Mouse (Mus musculus) induced T-regulatory cell, adult 2 months (primary cell): ENCODE measurements around the gene Lipt1.

Experiments
- DNase-seq: peaks from one replicate; pipeline ENCODE4 v3.0.0-alpha.2; 2012; ENCODE audit warnings: low read depth

Lipt1 gene

GRCm38 (mm10) chr1:37871704-37872103 is at the start of gene Lipt1:
Gene Lipt1 (plus strand): TSS chr1:37871738.
- no peak for DNase-seq

DNA sequence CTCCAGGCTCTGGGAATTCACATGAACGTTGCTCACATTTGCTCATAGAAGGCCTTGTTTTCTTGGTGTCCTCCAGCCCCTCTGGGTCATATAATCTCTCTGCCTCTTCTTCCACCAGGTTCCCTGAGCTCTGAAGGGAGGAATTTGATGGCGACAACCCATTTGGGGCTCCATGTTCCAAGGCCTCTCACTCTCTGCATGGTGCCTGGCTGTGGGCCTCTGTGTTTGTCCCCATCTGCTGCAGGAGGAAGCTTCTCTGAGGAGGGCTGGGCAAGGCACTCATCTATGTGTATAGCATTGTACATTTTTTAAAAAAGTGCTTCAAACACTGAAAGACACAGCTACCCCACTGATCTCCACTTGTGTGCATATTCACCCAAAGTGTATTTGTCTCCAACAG is 39.9 kb upstream of the Lipt1 start:
- DNase-seq, result no peak

DNA sequence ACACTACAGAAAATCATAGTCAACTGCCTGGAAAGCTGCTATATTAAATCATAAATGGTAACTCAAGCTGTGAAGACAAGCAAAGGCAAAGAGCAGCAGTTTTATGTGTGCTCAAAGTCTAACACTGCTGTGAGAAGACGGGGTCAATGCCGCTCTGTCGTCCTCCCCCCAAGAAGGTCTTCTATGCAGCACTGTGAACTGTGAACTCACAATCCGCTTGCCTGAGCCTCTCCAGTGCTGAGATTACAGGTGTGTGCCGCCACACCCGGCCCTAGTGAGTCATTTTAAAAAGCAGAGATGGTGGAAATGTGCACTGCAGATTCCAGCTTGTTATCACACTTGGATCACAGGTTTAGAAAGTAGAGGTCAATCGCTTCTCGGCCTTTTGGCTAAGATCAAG is 24.7 kb upstream of the Lipt1 start:
- no peak for DNase-seq

- no peak for DNase-seq
Measured at GRCm38 (mm10) chr1:37850696-37851095, 20.8 kb upstream of the Lipt1 start.

GRCm38 (mm10) chr1:37864511-37865400 is 6.8 kb upstream of the Lipt1 start:
- DNase-seq, result peak; percentile 99

DNA sequence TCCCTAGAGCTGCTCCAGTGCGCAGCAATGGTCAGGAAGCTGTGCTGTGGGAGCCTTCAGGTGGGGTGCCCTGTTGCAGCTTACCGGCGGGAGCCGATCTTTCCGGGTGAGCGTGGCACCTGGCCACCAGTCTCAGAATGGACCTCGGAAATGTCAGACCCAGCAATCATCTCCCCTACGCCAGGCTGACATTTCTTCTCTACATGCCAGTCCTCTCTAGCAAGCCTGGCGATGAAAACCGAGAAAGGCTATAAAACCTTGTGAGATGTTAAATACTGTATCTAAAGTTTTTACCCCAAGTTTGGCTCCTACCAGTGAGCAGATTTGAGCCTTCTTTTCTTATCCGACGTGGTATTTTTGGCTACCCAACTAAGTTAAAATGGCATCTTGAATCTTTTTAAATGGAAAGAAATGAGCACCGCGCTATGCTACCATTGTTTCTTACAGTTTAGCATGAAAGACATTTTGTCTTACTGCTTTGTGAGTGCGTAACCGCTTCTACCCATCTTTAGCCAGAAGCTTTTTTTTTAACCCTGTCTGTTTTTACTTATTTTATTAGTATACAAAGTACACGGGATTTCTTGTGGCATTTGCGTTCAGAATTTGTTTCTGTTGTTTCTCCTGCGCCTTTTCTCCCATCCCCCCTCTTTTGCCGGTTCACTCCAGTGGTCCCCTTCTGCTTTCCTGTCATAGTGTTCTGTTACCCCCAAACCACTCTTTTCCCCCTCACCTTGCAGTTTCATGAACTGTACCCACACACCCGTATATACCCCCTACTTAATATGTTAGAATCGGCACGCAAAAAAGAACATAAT is 5.9 kb upstream of the Lipt1 start:
- DNase-seq, result no peak

DNA sequence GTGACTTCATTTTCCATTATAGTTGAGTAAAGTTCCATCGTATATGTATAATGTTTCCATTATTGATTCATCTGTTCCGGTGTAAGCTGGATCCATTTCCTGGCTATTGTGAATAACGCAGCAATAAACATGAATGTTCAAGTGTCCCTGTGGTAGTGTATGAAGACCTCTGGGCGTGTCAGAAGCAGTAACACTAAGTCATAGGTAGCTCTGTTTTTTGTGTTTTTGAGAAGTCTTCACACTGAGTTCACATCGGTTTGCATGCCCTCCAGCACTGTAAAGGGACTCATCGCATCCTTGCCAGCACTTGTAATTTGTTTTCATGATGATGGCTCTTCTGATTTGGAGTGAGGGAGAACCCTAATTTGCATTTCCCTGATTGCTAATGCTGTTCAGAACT is 5.3 kb upstream of the Lipt1 start, which contains the start of gene Tsga10:
Gene Tsga10 (minus strand): TSS at position 144 of the 400 bp plus-strand sequence.
- peak; percentile 41 for DNase-seq

GRCm38 (mm10) chr1:37867056-37867455 is 4.5 kb upstream of the Lipt1 start:
- peak; percentile 82 for DNase-seq

DNA sequence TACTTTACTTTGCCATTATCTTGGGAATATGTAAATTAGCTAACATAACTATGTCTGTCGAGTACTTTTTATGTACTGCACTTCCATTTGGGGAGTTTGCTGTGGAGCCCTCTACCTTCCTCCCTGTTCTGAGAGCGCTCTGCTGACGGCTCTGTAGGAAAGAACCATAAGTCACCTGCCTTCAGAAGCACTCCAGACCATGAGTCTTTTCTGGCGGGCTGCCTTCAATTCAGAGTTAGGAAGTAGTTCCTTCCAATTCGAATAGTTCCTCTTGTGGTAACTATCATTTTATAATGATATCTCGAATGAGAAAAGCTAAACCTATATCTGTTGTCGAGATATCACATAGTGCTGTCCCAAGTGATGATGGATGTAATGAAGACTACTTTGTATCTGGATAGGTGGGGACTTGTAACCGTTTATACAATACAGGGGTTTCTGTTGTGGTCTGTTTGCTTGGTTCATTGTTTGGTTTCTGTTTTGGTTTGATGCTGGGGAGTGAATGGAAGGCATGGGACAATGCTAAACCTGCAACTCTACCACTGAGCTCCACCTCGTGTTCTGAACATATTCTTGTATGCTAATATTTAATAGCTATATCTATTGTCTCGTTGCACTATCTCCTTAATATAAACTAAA is 3.7 kb upstream of the Lipt1 start:
- no peak for DNase-seq

DNA sequence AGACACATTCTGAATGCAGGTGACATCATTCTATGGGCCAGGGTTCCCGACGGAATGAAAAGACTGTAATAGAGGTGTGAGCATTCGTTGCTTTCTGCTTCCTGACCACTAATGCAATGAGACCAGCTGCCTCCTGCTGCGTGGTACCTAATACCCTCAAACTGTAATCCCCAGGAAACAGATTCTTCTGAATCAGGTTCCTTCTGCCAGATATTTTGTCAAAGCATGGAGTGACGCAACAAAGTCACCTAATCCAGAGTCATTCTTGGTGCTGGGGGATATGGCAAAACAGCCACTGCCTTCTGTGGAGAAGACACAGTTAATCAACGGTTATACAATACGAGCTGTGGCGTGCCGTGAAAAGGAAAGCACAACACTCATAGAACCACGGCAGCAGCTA is 2.9 kb upstream of the Lipt1 start:
- DNase-seq, result no peak

- no peak for DNase-seq
Measured at GRCm38 (mm10) chr1:37869362-37869761, 2.2 kb upstream of the Lipt1 start.

DNA sequence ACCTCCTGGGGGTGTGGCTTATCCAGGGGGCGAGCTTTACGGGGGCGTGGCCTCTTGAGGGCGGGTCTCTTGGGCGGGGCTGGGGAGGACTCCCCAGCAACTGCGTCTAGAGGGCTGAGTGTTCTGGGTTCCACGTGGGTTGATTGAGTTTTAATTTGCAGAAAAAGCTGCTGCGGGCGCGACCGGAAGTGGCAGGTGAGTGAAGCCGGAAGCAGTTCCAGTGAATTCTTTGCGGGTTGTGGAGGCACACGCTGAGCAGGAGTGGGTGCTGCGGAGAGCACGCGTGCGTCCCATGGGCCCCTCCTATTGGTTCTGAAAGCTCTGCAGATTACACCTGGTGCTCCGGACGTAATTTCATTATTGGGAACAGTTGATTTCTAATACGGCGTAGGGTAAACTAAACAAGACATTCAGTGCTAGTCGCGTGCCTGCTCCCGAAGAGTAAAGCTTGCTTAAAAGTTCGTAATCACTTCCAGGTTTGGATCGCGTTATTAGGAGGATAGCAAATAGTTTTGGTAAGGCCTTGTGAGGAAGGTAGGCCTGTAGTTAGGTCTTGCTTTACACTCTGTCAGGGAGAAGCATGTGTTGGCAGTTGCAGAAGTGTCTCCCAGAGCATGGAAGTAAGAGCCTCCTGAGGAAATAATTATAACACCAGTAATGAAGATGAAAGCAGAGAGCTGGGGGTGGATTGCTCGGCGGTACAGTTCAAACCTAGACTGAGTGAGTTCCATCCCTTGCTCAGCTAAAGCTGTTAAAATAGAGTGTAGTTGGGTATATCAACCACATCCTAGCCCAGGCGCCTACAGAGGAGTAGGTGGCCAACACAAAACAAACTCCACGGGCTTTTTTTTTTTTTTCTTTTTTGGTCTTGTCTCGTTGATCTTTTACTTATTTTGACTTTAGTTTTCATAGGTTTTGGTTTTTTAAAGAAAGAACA is 861 bp downstream of the Lipt1 start:
- peak; percentile 92 for DNase-seq

- no peak for DNase-seq
Measured at GRCm38 (mm10) chr1:37873157-37873556, 1.6 kb downstream of the Lipt1 start.

GRCm38 (mm10) chr1:37877736-37878460 is 6.4 kb downstream of the Lipt1 start:
- DNase-seq, result no peak

DNA sequence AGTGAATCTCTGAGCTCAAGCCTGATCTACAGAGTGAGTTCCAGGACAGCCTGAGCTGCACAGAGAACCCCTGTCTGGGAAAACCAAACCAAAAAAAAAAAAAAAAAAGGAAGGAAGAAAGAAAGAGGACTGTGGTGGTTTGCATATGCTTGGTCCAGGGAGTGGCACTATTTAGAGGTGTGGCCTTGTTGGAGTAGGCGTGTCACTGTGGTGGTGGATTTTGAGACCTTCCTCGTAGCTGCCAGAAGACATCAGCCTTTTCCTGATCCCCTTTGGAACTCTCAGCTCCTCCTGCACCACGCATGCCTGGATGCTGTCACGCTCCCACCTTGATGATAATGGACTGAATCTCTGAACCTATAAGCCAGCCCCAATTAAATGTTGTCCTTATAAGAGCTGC is 11.9 kb downstream of the Lipt1 start:
- no peak for DNase-seq

DNA sequence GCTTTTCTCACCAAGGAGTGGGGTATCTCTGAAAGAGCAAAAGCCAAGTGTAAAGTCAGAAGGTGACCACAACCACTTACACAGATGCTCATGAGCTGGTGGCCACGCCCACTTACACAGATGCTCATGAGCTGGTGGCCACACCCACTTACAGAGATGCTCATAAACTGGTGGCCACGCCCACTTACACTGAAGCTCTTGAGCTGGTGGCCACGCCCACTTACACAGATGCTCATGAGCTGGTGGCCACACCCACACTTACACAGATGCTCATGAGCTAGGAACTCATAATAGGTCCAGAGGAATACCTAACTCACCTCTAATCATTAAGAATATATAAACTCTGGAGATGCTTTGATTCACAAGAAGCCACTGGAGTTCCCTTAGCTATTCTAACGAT is 12.9 kb downstream of the Lipt1 start:
- peak; percentile 78 for DNase-seq

- DNase-seq, result no peak
Measured at GRCm38 (mm10) chr1:37889206-37889605, 17.7 kb downstream of the Lipt1 start.

GRCm38 (mm10) chr1:37890025-37890652 is 18.6 kb downstream of the Lipt1 start, which contains the start of the genes Mitd1 and Mrpl30:
Gene Mitd1 (minus strand): TSS chr1:37890411.
Gene Mrpl30 (plus strand): TSS chr1:37890477.
- DNase-seq, result peak; percentile 98

DNA sequence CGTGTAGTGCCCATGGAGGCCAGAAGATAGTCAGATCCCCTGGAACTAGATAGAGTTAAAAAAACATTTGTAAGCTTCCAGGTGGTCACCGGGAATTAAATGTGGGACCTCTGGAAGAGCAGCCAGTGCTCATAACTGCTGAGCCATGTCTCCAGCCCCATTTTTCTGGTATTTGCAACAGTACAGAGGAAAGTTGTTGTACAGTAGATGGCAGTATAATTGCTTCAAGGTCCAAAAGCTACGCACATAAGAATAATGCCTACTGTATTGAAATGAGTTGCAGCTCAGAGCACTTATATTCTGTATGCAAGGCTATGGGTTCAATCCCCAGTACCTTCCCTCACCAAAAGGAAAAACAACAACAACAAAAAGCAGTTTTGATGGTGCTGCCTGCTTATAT is 19.9 kb downstream of the Lipt1 start:
- DNase-seq, result peak; percentile 52

- no peak for DNase-seq
Measured at GRCm38 (mm10) chr1:37894606-37895005, 23.1 kb downstream of the Lipt1 start.
